Mouse (Mus musculus): ENCODE data around the gene Tmem88b. TPM values are rescaled to one million over a fixed set of nuclear protein-coding genes. Genes with fewer than 3 reads are reported as not detected.

Tmem88b gene
- 0.78 and 1.2 TPM in 2 replicates for polyA plus RNA-seq (2015; fragmentation: Nextera tagmentation; extraction: Ambion mirVana)

- Histone ChIP-seq H3K27ac (replicated peaks) (peak within 1 kb of the TSS; percentile 92; the same call in 1 of the 2 replicates), H3K27me3 (replicated peaks) (no peaks in the 10 kb centered on the region), H3K4me1 (peaks cover 25% of the 10 kb centered on the region), H3K4me3 (replicated peaks) (peak within 1 kb of the TSS; percentile 63), H3K9ac (replicated peaks) (peak within 1 kb of the TSS; percentile 75; the same call in 1 of the 2 replicates), H3K36me3 (no peaks in the 10 kb centered on the region), H3K4me2 (peak within 1 kb of the TSS; percentile 74), H3K9me3 (replicated peaks) (no peaks in the 10 kb centered on the region)
- ATAC-seq (ENCODE audit: low FRiP score), result no peak
- 68% methylated on average over 5 of the region's 5 CpGs for WGBS
Measured at GRCm38 (mm10) chr4:155785819-155786218, at the start of gene Tmem88b. Tmem88b (minus strand) TSS chr4:155785874.

- H3K4me3 ChIP-seq (replicated peaks), result no peak overlapping the region
- peaks cover 3% of the 10 kb centered on the region; the same call in 1 of the 2 replicates for H3K36me3 ChIP-seq
- no peak overlapping the region for H3K9ac ChIP-seq (replicated peaks)
- H3K4me1 ChIP-seq, result peaks cover 30% of the 10 kb centered on the region
- no peak for ATAC-seq (ENCODE audit: low FRiP score)
- whole genome bisulfite sequencing, result 37% methylated on average over 2 of the region's 2 CpGs
- H3K9me3 ChIP-seq (replicated peaks), result no peaks in the 10 kb centered on the region
- H3K27me3 ChIP-seq (replicated peaks), result no peaks in the 10 kb centered on the region
- H3K4me2 ChIP-seq, result peak overlapping the region; percentile 13; the same call in 1 of the 2 replicates
- H3K27ac ChIP-seq (replicated peaks), result peak overlapping the region; percentile 67
Measured at GRCm38 (mm10) chr4:155833836-155834235, 48.2 kb upstream of the Tmem88b start.

- Histone ChIP-seq H3K4me3 (replicated peaks) (no peak overlapping the region), H3K27ac (replicated peaks) (no peak overlapping the region), H3K9ac (replicated peaks) (peak overlapping the region; percentile 94; the same call in 1 of the 2 replicates), H3K4me1 (peaks cover 30% of the 10 kb centered on the region), H3K4me2 (no peak overlapping the region), H3K36me3 (peaks cover 3% of the 10 kb centered on the region; the same call in 1 of the 2 replicates), H3K27me3 (replicated peaks) (no peaks in the 10 kb centered on the region), H3K9me3 (replicated peaks) (no peaks in the 10 kb centered on the region)
- no peak for ATAC-seq (ENCODE audit: low FRiP score)
- WGBS, result 92% methylated on average over 4 of the region's 4 CpGs
Measured at GRCm38 (mm10) chr4:155833234-155833633, 47.6 kb upstream of the Tmem88b start.

GRCm38 (mm10) chr4:155832321-155832720 lies 46.6 kb upstream of the Tmem88b start:
- no peak for ATAC-seq (ENCODE audit: low FRiP score)
- peak overlapping the region; percentile 85 for H3K4me3 ChIP-seq (replicated peaks)
- no peaks in the 10 kb centered on the region for H3K9me3 ChIP-seq (replicated peaks)
- peaks cover 30% of the 10 kb centered on the region for H3K4me1 ChIP-seq
- H3K4me2 ChIP-seq, result peak overlapping the region; percentile 96
- peak overlapping the region; percentile 90; the same call in 1 of the 2 replicates for H3K27ac ChIP-seq (replicated peaks)
- no peaks in the 10 kb centered on the region for H3K27me3 ChIP-seq (replicated peaks)
- H3K36me3 ChIP-seq, result peaks cover 9% of the 10 kb centered on the region
- peak overlapping the region; percentile 94 for H3K9ac ChIP-seq (replicated peaks)
- WGBS, result 54% methylated on average over 10 of the region's 10 CpGs

GRCm38 (mm10) chr4:155831831-155832230 lies 46.2 kb upstream of the Tmem88b start:
- Histone ChIP-seq H3K4me2 (peak overlapping the region; percentile 96), H3K9me3 (replicated peaks) (no peaks in the 10 kb centered on the region), H3K27me3 (replicated peaks) (no peaks in the 10 kb centered on the region), H3K27ac (replicated peaks) (peak overlapping the region; percentile 90), H3K36me3 (peaks cover 13% of the 10 kb centered on the region), H3K9ac (replicated peaks) (peak overlapping the region; percentile 94), H3K4me1 (peaks cover 30% of the 10 kb centered on the region), H3K4me3 (replicated peaks) (peak overlapping the region; percentile 85)
- 1% methylated on average over 25 of the region's 25 CpGs for WGBS
- ATAC-seq (ENCODE audit: low FRiP score), result peak; percentile 21

GRCm38 (mm10) chr4:155831205-155831766 lies 45.6 kb upstream of the Tmem88b start, which contains the start of gene Aurkaip1:
Aurkaip1 (plus strand) TSS chr4:155831272.
- Histone ChIP-seq H3K27ac (replicated peaks) (peak within 1 kb of the TSS; percentile 90), H3K4me2 (peak within 1 kb of the TSS; percentile 96), H3K9ac (replicated peaks) (peak within 1 kb of the TSS; percentile 94), H3K4me1 (peaks cover 30% of the 10 kb centered on the region), H3K9me3 (replicated peaks) (no peaks in the 10 kb centered on the region), H3K4me3 (replicated peaks) (peak within 1 kb of the TSS; percentile 85), H3K27me3 (replicated peaks) (no peaks in the 10 kb centered on the region), H3K36me3 (peaks cover 19% of the 10 kb centered on the region)
- under 1% methylated on average over 49 of the region's 49 CpGs for WGBS
- peak; percentile 95 for ATAC-seq (ENCODE audit: low FRiP score)

- peak overlapping the region; percentile 90 for H3K27ac ChIP-seq (replicated peaks)
- H3K4me2 ChIP-seq, result peak overlapping the region; percentile 96
- no peaks in the 10 kb centered on the region for H3K27me3 ChIP-seq (replicated peaks)
Measured at GRCm38 (mm10) chr4:155830596-155830995, 44.9 kb upstream of the Tmem88b start.

GRCm38 (mm10) chr4:155829866-155830265 lies 44.2 kb upstream of the Tmem88b start:
- Histone ChIP-seq H3K4me3 (replicated peaks) (no peak overlapping the region), H3K4me1 (peaks cover 30% of the 10 kb centered on the region), H3K27me3 (replicated peaks) (no peaks in the 10 kb centered on the region), H3K9me3 (replicated peaks) (no peaks in the 10 kb centered on the region), H3K36me3 (peaks cover 27% of the 10 kb centered on the region), H3K27ac (replicated peaks) (no peak overlapping the region), H3K9ac (replicated peaks) (no peak overlapping the region), H3K4me2 (no peak overlapping the region)
- WGBS, result 95% methylated on average over 4 of the region's 4 CpGs
- no peak for ATAC-seq (ENCODE audit: low FRiP score)

More at GRCm38 (mm10) chr4:155830596-155830995, 44.9 kb upstream of the Tmem88b start:
- peak overlapping the region; percentile 85 for H3K4me3 ChIP-seq (replicated peaks)
- ATAC-seq (ENCODE audit: low FRiP score), result no peak
- H3K4me1 ChIP-seq, result peaks cover 30% of the 10 kb centered on the region
- H3K9me3 ChIP-seq (replicated peaks), result no peaks in the 10 kb centered on the region
- peaks cover 21% of the 10 kb centered on the region for H3K36me3 ChIP-seq
- no peak overlapping the region for H3K9ac ChIP-seq (replicated peaks)
- 59% methylated on average over 8 of the region's 8 CpGs for WGBS

- no peak; the same call in 1 of the 2 replicates for ATAC-seq (ENCODE audit: low FRiP score)
- Histone ChIP-seq H3K27me3 (replicated peaks) (no peaks in the 10 kb centered on the region), H3K9me3 (replicated peaks) (no peaks in the 10 kb centered on the region), H3K9ac (replicated peaks) (no peak overlapping the region), H3K36me3 (peaks cover 85% of the 10 kb centered on the region), H3K4me1 (no peaks in the 10 kb centered on the region), H3K4me3 (replicated peaks) (no peak overlapping the region), H3K4me2 (no peak overlapping the region), H3K27ac (replicated peaks) (no peak overlapping the region)
- WGBS, result 95% methylated on average over 16 of the region's 16 CpGs
Measured at GRCm38 (mm10) chr4:155823443-155823842, 37.8 kb upstream of the Tmem88b start.

- H3K4me3 ChIP-seq (replicated peaks), result no peak overlapping the region
- WGBS, result 81% methylated on average over 7 of the region's 7 CpGs
Measured at GRCm38 (mm10) chr4:155821025-155821424, 35.4 kb upstream of the Tmem88b start.

GRCm38 (mm10) chr4:155817533-155817932 lies 31.9 kb upstream of the Tmem88b start:
- no peak overlapping the region for H3K9ac ChIP-seq (replicated peaks)
- no peaks in the 10 kb centered on the region for H3K27me3 ChIP-seq (replicated peaks)
- H3K36me3 ChIP-seq, result peaks cover 84% of the 10 kb centered on the region
- no peak overlapping the region for H3K4me2 ChIP-seq
- no peaks in the 10 kb centered on the region for H3K9me3 ChIP-seq (replicated peaks)
- H3K4me3 ChIP-seq (replicated peaks), result no peak overlapping the region
- H3K27ac ChIP-seq (replicated peaks), result no peak overlapping the region
- peaks cover 21% of the 10 kb centered on the region for H3K4me1 ChIP-seq
- ATAC-seq (ENCODE audit: low FRiP score), result no peak
- WGBS, result 80% methylated on average over 4 of the region's 4 CpGs

More at GRCm38 (mm10) chr4:155821025-155821424, 35.4 kb upstream of the Tmem88b start:
- Histone ChIP-seq H3K27me3 (replicated peaks) (no peaks in the 10 kb centered on the region), H3K9ac (replicated peaks) (no peak overlapping the region), H3K4me2 (no peak overlapping the region), H3K4me1 (no peaks in the 10 kb centered on the region; the same call in 1 of the 2 replicates), H3K9me3 (replicated peaks) (no peaks in the 10 kb centered on the region), H3K27ac (replicated peaks) (no peak overlapping the region), H3K36me3 (peaks cover 91% of the 10 kb centered on the region)
- no peak for ATAC-seq (ENCODE audit: low FRiP score)

GRCm38 (mm10) chr4:155812665-155813181 lies 27.0 kb upstream of the Tmem88b start:
- no peaks in the 10 kb centered on the region for H3K9me3 ChIP-seq (replicated peaks)
- H3K4me2 ChIP-seq, result peak overlapping the region; percentile 69
- peak overlapping the region; percentile 93 for H3K9ac ChIP-seq (replicated peaks)
- H3K4me3 ChIP-seq (replicated peaks), result peak overlapping the region; percentile 93
- peak overlapping the region; percentile 86 for H3K27ac ChIP-seq (replicated peaks)
- 0% methylated on average over 49 of the region's 49 CpGs for WGBS
- peaks cover 71% of the 10 kb centered on the region for H3K36me3 ChIP-seq
- H3K4me1 ChIP-seq, result peaks cover 30% of the 10 kb centered on the region
- ATAC-seq (ENCODE audit: low FRiP score), result peak; percentile 54
- H3K27me3 ChIP-seq (replicated peaks), result no peaks in the 10 kb centered on the region
